ENCODE assay signal across 11 mouse cellular contexts in the genomic region with DNA sequence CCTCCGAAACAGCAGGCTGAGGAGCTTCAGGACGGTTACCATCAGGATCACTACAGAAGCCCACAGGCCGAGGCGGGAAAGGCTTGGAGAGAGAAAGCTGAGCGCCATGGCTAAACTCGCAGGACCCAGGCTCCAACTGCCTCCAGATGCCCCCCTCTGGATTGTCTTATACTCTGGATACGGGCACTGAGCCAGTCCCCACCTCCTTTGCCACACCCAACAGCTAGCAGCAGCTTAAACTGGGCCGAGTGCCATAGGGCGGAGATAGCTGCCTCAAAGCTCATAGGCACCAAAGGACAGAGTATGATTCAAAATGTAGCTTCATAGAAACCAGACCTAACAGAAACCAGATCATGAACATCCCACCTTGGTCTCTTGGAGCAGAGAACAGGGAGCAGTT. TPM values are rescaled to one million over a fixed set of nuclear protein-coding genes. Genes with fewer than 3 reads are reported as not detected.
A peak's percentile ranks its signal among the peaks of the same experiment; 100 is the strongest.
DNase-seq lines count a peak whose midpoint lies in the region; ATAC-seq lines count a peak whose summit lies in the region.
"Had no signal": no experiment of that assay in that cellular context is flagged by ENCODE, and none has a peak within 500 bp of the region (broad histone marks: within the 10 kb centered on the region; RNA-seq: fewer than 3 reads in every experiment).

A gene (minus strand): TSS at position 144 of the 400 bp plus-strand sequence.

- H3K9me3 ChIP-seq in hindbrain, embryonic 11.5 days (ENCODE audit: control insufficient read depth, low read length), result no peaks in the 10 kb centered on the region
- no peaks in the 10 kb centered on the region for H3K9me3 ChIP-seq in forebrain, embryonic 13.5 days (replicated peaks)
- H3K9me3 ChIP-seq: embryonic facial prominence, embryonic 15.5 days; neural tube, embryonic 12.5 days had no signal

- no peak within 1 kb of the TSS for H3K9ac ChIP-seq in hindbrain, embryonic 11.5 days (ENCODE audit: low read depth, low read length)
- H3K9ac ChIP-seq in forebrain, embryonic 13.5 days, result no peak within 1 kb of the TSS
- H3K9ac ChIP-seq: embryonic facial prominence, embryonic 15.5 days; neural tube, embryonic 12.5 days had no signal

- peak; percentile 79 for DNase-seq in MEL-GATA-1-ER (ENCODE audit: extremely low read depth, low read depth)
- DNase-seq in adrenal gland, postnatal 36 days, result peak; percentile 59 to 78
- peak; percentile 73 to 79 for DNase-seq in heart, postnatal 36 days
- DNase-seq in lung, postnatal 14 days, result peak; percentile 88
- no peak for DNase-seq in hindbrain, embryonic 11.5 days (ENCODE audit: low spot score)
- no peak for DNase-seq in thymus, postnatal 10 days (ENCODE audit: low spot score in 2 of 2)
- DNase-seq in layer of hippocampus, adult 8-10 months (ENCODE audit: low spot score in 2 of 2), result no peak

- intact Hi-C loops in heart, postnatal 36 days (cut with DNase I), result loop anchor here (2.0 to 5.0 kb wide), 2 partner anchors 61 to 170 kb away; no protein-coding TSS in a partner anchor

- H3K4me1 ChIP-seq in hindbrain, embryonic 11.5 days (replicated peaks; ENCODE audit: control insufficient read depth, insufficient read depth, low read length), result no peaks in the 10 kb centered on the region
- no peaks in the 10 kb centered on the region for H3K4me1 ChIP-seq in forebrain, embryonic 13.5 days
- H3K4me1 ChIP-seq: neural tube, embryonic 12.5 days had no signal

- H3K36me3 ChIP-seq in hindbrain, embryonic 11.5 days (ENCODE audit: control insufficient read depth, insufficient read depth, low read length), result no peaks in the 10 kb centered on the region
- H3K36me3 ChIP-seq in forebrain, embryonic 13.5 days (ENCODE audit: poor library complexity, severe bottlenecking), result no peaks in the 10 kb centered on the region
- H3K36me3 ChIP-seq: embryonic facial prominence, embryonic 15.5 days; neural tube, embryonic 12.5 days had no signal

- H3K4me2 ChIP-seq in hindbrain, embryonic 11.5 days (replicated peaks; ENCODE audit: low read depth, low read length), result no peak within 1 kb of the TSS
- H3K4me2 ChIP-seq in forebrain, embryonic 13.5 days, result no peak within 1 kb of the TSS
- H3K4me2 ChIP-seq: embryonic facial prominence, embryonic 15.5 days; neural tube, embryonic 12.5 days had no signal

- no peak within 1 kb of the TSS for H3K4me3 ChIP-seq in hindbrain, embryonic 11.5 days (ENCODE audit: low read depth, low read length)
- H3K4me3 ChIP-seq in forebrain, embryonic 13.5 days, result no peak within 1 kb of the TSS
- H3K4me3 ChIP-seq: embryonic facial prominence, embryonic 15.5 days; neural tube, embryonic 12.5 days had no signal

- no peak within 1 kb of the TSS for H3K27ac ChIP-seq in hindbrain, embryonic 11.5 days (ENCODE audit: low read depth, low read length)
- H3K27ac ChIP-seq in forebrain, embryonic 13.5 days, result no peak within 1 kb of the TSS
- H3K27ac ChIP-seq: embryonic facial prominence, embryonic 15.5 days; neural tube, embryonic 12.5 days had no signal

- no peaks in the 10 kb centered on the region for H3K27me3 ChIP-seq in hindbrain, embryonic 11.5 days (ENCODE audit: control insufficient read depth, insufficient read depth, low read length)
- no peaks in the 10 kb centered on the region for H3K27me3 ChIP-seq in forebrain, embryonic 13.5 days
- H3K27me3 ChIP-seq: embryonic facial prominence, embryonic 15.5 days; neural tube, embryonic 12.5 days had no signal

- WGBS in hindbrain, embryonic 11.5 days, result 92% methylated on average over 9 of the region's 9 CpGs
- 85% methylated on average over 9 of the region's 9 CpGs for WGBS in forebrain, embryonic 13.5 days

- no peak for ATAC-seq in hindbrain, embryonic 11.5 days (ENCODE audit: low FRiP score)
- ATAC-seq in forebrain, embryonic 13.5 days, result no peak

RNA-seq across cellular contexts. Expression of the gene that starts here (rescaled TPM):
- total RNA-seq in adrenal gland, postnatal 36 days (2021), result 10 to 100 TPM; 28.1 to 37.1 TPM
- 10 to 100 TPM; 36.1 to 36.3 TPM for total RNA-seq in heart, postnatal 36 days (2021)
- not detected in 2 replicates for polyA plus RNA-seq in hindbrain, embryonic 11.5 days (2014; fragmentation: Nextera tagmentation; extraction: Ambion mirVana)
- total RNA-seq in layer of hippocampus, adult 8-10 months (2022), result 1 to 10 TPM in 1 of 4 experiments, under 1 TPM in 3; 0.52 to 2.1 (median 0.76) TPM
- 0.24 TPM in 1 of 2 replicates, not detected in the other for polyA plus RNA-seq in forebrain, embryonic 13.5 days (2015; fragmentation: Nextera tagmentation; extraction: Ambion mirVana)
- polyA plus RNA-seq: limb, embryonic 11.5 days had no signal

Comparison
In these comparisons a context has a peak if more than half of its experiments do, and no peak if none do; other contexts are left out.
1. RNA of the gene that starts here (total RNA-seq): 28.1 to 37.1 TPM in adrenal gland, postnatal 36 days and 36.1 to 36.3 TPM in heart, postnatal 36 days; 0.52 to 2.1 TPM in layer of hippocampus, adult 8-10 months; every median in the first group is over 4 times any median in the second.
2. DNase-seq: peak in MEL-GATA-1-ER (single experiment), adrenal gland, postnatal 36 days (2 of 2), heart, postnatal 36 days (2 of 2) and lung, postnatal 14 days (single experiment); none in hindbrain, embryonic 11.5 days (single experiment), thymus, postnatal 10 days (0 of 2) and layer of hippocampus, adult 8-10 months (0 of 2).